Mouse (Mus musculus) mature B cell (primary cell): Measurements from ENCODE around the gene Best3.
"Not testable (repeated sequence)": the region's sequence is repeated elsewhere in the genome, so short reads cannot be mapped to it uniquely, and the experiment has no call there.

Experiments used
- in situ Hi-C: fragments of 300-500 bp; cut with MboI; formaldehyde crosslinking; loops from 2 replicates; pipeline ENCODE4 v1.14.3; 2019

The Best3 gene

DNA sequence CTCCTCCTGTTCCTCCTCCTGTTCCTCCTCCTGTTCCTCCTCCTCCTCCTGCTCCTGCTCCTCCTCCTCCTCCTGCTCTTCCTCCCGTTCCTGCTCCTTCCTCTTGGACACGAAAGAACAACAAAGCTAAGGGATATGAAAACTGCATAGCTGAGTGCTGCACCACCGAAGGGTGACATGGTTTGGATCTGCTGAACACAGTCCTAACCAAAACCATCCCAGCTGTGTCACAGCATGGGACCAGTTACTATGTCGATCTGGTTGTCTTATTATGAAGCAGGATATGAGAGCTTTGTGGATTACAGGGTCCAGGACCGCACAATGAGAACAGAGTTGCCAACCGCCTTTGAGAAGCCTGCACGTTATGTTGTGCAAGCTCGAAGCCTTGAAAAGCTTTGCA lies 40.1 kb downstream of the Best3 start:
- in situ Hi-C loops: no loop called here

DNA sequence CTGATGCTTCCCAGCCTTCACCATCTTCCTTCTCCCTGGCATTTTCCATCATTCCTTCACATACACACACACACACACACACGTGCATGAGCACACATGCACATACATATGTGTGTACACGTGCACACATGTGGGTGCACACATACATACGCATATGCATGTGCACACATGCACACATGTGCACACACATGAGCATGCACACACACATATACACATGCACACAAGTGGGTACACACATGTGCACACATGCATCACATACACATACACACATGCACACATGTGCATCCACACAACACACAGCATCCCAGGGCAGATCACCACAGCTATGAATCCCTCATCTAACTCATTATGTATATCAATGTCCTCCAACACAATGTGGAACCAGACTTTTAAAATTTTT lies 45.0 kb downstream of the Best3 start:
- in situ Hi-C loops: no loop called here

- in situ Hi-C loops: no loop called here
These were observed 47.7 kb downstream of the Best3 start for GRCm38 (mm10) chr10:117033785-117034184.

- in situ Hi-C loops: no loop called here
These were observed 54.2 kb downstream of the Best3 start for GRCm38 (mm10) chr10:117040355-117040754.

DNA sequence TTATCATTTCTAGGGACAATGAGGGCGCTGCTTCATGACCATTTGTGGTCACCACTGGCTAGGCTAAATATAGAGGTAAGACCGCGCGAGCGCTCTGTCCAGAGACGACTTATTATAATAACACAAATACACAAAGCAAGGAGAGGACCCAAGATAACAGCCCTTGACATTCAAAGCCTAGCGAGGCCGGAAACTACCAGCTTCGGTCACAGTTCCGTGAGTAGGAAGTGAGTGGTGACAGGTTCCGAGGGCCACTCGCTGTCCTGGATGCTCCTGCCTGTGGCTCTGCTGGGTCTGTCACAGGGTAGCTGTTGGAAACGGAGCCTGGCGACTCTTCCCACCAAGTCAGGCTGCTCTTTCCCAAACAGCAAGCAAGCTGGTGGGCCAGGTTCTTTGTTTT lies 56.2 kb downstream of the Best3 start:
- in situ Hi-C loops: no loop called here

DNA sequence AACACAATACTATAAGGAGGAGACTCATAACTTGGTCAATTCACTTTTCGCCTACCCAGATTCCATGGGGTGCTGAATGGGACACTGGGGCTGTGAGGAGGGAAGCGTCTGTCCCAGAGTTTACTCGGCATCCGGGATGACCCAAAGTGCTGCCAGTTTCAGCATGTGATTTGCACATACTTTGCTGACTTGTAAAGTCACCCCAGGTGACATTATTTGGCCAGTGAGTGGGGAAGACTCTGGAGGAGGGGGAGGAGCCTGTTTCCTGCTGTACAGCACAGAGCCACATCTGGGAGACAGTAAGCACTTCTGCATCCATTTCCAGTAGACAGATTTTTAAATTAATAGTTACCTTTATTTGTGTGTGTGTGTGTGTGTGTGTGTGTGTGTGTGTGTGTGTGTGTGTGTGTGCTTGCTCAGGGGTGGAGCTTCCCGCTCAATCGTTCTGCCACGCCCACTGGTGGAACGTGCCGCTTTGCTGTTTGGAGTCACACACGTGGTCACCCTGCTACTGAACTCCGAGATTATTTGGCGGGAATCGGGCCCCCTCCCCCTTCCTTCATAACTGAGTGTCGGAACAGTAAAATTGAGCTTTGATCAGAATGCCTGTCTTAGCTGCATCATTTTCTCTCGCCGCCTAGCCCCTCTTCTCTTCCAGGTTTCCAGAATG lies 57.5 kb downstream of the Best3 start:
- in situ Hi-C loops: not testable (repeated sequence)

- in situ Hi-C loops: no loop called here
These were observed 59.3 kb downstream of the Best3 start, which contains the start of gene Lrrc10 for GRCm38 (mm10) chr10:117045175-117046056. TSS of gene Lrrc10 (plus strand) at chr10:117045341.

DNA sequence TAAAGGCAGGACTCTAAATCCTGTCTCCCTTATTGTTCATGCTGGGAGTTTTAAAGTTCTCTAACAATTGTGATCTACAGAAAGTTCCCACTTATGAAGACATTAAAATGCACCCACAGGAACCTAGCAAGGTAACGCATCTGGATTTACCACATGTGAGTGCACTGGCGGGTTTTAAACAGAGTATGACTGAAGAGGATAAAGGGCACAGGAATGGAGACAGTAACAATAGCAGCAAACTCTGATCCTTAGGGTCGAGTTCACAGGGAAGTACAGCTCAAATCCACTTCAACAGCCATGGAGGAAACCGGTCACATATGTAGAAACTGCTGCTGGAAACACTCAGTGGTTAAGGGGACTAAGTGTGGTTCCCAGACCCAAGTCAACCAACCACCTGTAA lies 63.1 kb downstream of the Best3 start:
- in situ Hi-C loops: no loop called here

GRCm38 (mm10) chr10:117049961-117050597 lies 64.0 kb downstream of the Best3 start:
- in situ Hi-C loops: no loop called here

DNA sequence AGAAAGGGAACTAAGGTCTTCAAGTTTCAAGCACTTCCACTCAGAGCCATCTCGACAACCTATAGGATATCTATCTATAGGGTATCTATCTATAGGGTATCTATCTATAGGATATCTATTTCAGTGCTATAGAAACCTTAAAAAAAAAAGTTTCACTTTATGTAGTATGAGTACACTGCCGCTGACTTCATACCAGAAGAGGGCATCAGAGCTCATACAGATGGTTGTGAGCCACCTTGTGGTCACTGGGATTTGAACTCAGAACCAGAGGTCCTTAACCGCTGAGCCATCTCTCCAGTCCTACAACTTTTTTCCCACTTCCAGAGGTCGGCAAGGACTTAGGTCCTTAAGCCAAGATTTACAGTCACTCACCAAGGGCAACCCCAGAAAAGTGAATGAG lies 69.6 kb downstream of the Best3 start:
- in situ Hi-C loops: no loop called here

DNA sequence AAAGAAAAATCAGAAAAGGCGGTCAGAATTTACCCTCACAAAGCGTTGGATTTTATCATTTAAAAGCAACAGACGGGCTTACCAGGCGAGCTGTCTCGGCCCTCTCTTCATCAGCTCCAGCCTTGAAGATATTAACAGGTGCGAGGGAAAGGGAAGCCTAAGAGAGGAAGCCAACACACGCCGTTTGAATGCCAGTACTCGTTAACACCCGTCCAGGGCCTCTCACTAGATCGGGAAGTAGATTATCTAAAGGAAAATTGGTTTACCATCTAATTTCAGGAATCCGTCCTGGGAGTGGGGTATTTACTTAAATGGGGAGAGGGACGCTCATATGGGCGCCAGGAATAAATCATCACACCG lies 76.8 kb downstream of the Best3 start:
- in situ Hi-C loops: loop anchor here (10.0 kb wide), 1 partner anchor 152 kb away; no protein-coding TSS in a partner anchor

DNA sequence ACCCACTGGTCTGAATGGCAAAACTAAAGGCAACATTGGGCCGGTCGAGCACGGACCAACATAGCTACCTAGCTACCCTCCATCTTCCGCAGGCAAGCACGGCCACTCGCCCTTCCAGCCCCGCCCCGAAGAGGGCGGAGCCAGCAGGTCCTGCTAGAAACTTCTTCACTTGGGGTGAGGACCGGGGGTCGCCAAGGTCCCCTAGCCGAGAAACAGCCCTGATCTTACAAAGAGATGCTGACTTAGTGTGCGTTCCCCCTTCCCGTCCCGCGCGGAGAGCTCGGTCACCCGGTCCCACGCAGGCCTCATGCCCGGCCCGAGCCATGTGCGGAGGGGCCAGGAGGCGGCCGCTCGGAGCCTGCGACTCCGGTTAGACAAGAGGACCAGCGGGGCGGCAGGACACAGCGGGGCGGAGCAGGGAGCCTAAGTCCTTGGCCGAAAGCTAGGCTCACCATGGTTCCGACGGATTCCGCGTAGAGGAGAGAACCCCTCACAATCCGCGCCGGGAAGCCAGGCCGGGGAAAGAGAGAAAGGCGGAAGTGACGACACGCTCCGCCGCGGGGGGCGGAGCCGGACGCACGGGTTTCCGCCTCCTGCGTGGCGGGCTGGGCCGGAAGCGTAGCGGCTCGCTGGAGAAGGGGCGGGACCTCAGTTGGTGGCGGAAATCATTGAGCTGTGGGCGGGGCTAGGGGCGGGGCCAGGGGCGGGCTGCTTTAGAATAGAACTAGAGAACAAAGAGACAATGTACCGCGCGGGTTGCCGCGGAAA lies 77.3 kb downstream of the Best3 start, which contains the start of gene Cct2:
TSS of gene Cct2 (minus strand) at position 561 of the 768 bp plus-strand sequence.
- in situ Hi-C loops: loop anchor here (10.0 kb wide), 1 partner anchor 151 kb away; no protein-coding TSS in a partner anchor

DNA sequence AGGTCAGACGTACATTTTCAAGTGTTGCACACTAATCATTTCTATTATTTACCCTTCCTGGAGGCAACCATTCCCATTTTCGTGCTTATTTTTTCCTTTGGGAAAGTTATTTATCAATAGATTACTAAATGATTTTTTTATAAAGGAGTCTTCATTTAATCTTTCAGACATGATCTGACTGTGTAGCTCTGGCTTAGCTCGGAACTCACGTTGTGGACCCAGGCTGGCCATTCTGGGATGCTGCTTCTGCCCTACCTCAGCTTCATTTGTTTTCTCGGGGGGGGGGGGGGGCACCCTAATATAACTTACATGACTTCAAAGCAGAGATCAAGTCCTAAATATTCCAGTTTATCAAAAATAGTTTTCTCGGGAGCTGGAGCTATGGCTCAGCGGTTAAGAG lies 78.0 kb downstream of the Best3 start:
- in situ Hi-C loops: loop anchor here (10.0 kb wide), 1 partner anchor 151 kb away; no protein-coding TSS in a partner anchor

DNA sequence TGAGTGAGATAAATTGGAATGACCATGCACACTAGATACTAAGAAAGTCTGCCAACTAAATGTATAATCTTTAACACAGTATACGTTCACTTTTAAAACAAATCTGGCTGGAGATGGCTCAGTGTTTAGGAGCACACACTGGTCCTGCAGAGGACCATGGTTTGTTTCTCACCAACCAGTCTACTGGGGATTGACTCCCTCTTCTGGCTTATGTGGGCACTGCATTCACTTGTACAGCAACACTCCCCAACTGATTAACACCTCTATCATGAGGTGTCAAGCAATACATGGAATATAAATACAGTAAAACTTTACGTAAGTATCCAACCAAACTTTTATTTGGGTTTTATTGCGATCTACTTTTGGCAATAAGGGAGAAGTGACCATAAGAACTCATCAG lies 83.0 kb downstream of the Best3 start:
- in situ Hi-C loops: loop anchor here (10.0 kb wide), 1 partner anchor 146 kb away; no protein-coding TSS in a partner anchor

- in situ Hi-C loops: no loop called here
These were observed 86.2 kb downstream of the Best3 start for GRCm38 (mm10) chr10:117072191-117072888.

DNA sequence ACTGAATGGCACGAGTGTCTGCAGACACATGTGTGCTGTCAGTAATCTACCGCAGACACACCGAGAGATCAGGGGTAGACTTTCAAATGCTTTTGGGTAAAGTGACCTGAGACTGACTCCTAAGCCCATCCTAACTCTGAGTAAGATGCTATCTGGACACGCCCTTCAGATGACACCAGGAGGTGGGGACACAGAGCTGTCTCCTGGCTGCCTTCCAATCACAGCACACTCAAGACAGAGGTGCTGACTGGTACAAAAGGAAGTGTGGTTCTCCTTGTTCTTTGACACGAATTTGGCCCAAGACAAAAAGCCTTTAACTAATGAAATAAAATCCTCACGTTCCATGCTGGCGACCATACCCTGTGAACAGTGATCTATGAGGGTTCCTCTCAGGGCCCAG lies 87.1 kb downstream of the Best3 start:
- in situ Hi-C loops: no loop called here
